Mouse (Mus musculus) stomach, postnatal 0 days (tissue): ENCODE measurements at regions not wholly inside any gene's neighbourhood (a gene's known extent, or its start where the extent isn't known, plus 50 kb on each side); places are given as distances from the start of the nearest gene placed in this dataset.

Experiments used
- CTCF ChIP-seq: IDR thresholded peaks from 2 replicates; pipeline ENCODE4 v1.5.1; 2016; ENCODE audit warnings: antibody characterized with exemption, low read depth, mild to moderate bottlenecking, moderate library complexity
- EP300 ChIP-seq: optimal IDR thresholded peaks from 2 replicates; pipeline ENCODE3; 2016; ENCODE audit warnings: antibody characterized with exemption

GRCm38 (mm10) chr14:48925870-48926269, 140.0 kb upstream of the Ap5m1 start:
- TF ChIP-seq EP300 (no peak), CTCF (no peak)
